Mouse (Mus musculus) lung, embryonic 16.5 days (tissue): ENCODE measurements at regions not wholly inside any gene's neighbourhood (a gene's known extent, or its start where the extent isn't known, plus 50 kb on each side); places are given as distances from the start of the nearest gene placed in this dataset.

ENCODE experiments used
- ATAC-seq: fragments of 200-750 bp; cut with Nextera tagmentation; 2 replicates; pipeline ENCODE4 v1.8.0; 2017; ENCODE audit warnings: low read depth, mild to moderate bottlenecking, moderate library complexity
- H3K27ac ChIP-seq: fragments of 300-500 bp; sonication (generic); 2 replicates; pipeline ENCODE4 v1.5.1; 2014; ENCODE audit warnings: mild to moderate bottlenecking, control low read depth, low read length
- H3K27me3 ChIP-seq: fragments of 300-500 bp; sonication (generic); 2 replicates; pipeline ENCODE4 v1.6.1; 2014; ENCODE audit warnings: low read depth, low read length, mixed read lengths; ENCODE audit not compliant: control insufficient read depth, insufficient read depth
- H3K36me3 ChIP-seq: fragments of 300-500 bp; sonication (generic); 2 replicates; pipeline ENCODE4 v1.6.1; 2014; ENCODE audit warnings: low read length; ENCODE audit not compliant: control insufficient read depth, insufficient read depth
- H3K4me1 ChIP-seq: fragments of 300-500 bp; sonication (generic); replicated peaks from 2 replicates; pipeline ENCODE4 v1.6.1; 2014; ENCODE audit warnings: low read length, mixed read lengths; ENCODE audit not compliant: control insufficient read depth, insufficient read depth
- H3K4me2 ChIP-seq: fragments of 300-500 bp; sonication (generic); 2 replicates; pipeline ENCODE4 v1.6.1; 2014; ENCODE audit warnings: low read depth, low read length, control low read depth
- H3K4me3 ChIP-seq: fragments of 300-500 bp; sonication (generic); 2 replicates; pipeline ENCODE4 v1.5.1; 2014; ENCODE audit warnings: mild to moderate bottlenecking, low read length, control low read depth
- H3K9ac ChIP-seq: fragments of 300-500 bp; sonication (generic); 2 replicates; pipeline ENCODE4 v1.6.1; 2014; ENCODE audit warnings: low read length, control low read depth
- H3K9me3 ChIP-seq: fragments of 300-500 bp; sonication (generic); 2 replicates; pipeline ENCODE4 v1.6.1; 2016; ENCODE audit warnings: low read length; ENCODE audit not compliant: control insufficient read depth
- WGBS: fragments of 180-500 bp; shearing (Covaris S2); extraction: QIAGEN DNeasy Blood & Tissue Kit; methylation state at CpG from one replicate; pipeline ENCODE4 v1.1.7; 2014; 5-methylcytosine and 5-hydroxymethylcytosine counted together

DNA sequence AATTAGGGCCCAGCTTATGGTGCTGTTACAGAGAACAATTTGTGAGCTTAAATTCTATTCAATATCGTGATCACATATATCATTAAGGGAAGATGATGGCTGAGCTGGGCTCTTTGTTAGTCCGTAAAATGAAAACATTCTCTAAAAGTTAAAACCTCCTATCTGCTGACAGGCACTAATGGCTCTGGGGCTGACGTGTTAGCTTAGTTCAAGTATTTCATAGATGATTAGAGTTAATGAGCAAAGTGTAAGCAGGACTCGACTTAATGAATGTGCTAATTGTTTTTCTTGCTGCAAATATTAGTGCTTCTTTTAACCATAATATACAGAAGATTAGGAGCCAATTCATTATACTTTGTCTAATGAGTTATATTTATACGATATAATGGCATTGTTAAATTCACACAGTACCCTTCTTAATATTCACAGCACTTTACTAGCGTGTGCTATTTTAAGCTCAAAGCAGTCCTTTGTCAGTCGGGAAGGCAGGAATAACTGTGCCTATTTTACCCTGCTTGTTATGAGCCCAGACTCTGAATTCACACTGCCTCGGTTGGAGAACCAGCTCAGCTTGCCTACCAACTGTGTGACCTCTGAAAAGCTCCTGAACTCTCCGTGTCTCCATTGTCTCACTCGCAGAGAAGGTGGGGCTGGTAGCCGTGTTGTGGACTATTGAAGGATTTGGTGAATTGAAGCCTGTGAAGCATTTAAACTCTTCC, 50.6 kb upstream of the 4933402D24Rik start:
- WGBS, result 57% methylated on average over 11 of the region's 11 CpGs
- ATAC-seq, result no peak
- no peaks in the 10 kb centered on the region for H3K9me3 ChIP-seq
- no peaks in the 10 kb centered on the region for H3K27me3 ChIP-seq
- H3K4me1 ChIP-seq, result no peaks in the 10 kb centered on the region
- H3K36me3 ChIP-seq, result no peaks in the 10 kb centered on the region
- no peak overlapping the region for H3K4me3 ChIP-seq
- no peak overlapping the region for H3K4me2 ChIP-seq
- H3K27ac ChIP-seq, result no peak overlapping the region
- no peak overlapping the region for H3K9ac ChIP-seq
